Mouse (Mus musculus): ENCODE measurements around the gene Kcnn4.
"Not testable (repeated sequence)": the region's sequence is repeated elsewhere in the genome, so short reads cannot be mapped to it uniquely, and the experiment has no call there.

The Kcnn4 gene

GRCm38 (mm10) chr7:24394054-24394453, 24.0 kb downstream of the Kcnn4 start:
- no peak for DNase-seq

DNA sequence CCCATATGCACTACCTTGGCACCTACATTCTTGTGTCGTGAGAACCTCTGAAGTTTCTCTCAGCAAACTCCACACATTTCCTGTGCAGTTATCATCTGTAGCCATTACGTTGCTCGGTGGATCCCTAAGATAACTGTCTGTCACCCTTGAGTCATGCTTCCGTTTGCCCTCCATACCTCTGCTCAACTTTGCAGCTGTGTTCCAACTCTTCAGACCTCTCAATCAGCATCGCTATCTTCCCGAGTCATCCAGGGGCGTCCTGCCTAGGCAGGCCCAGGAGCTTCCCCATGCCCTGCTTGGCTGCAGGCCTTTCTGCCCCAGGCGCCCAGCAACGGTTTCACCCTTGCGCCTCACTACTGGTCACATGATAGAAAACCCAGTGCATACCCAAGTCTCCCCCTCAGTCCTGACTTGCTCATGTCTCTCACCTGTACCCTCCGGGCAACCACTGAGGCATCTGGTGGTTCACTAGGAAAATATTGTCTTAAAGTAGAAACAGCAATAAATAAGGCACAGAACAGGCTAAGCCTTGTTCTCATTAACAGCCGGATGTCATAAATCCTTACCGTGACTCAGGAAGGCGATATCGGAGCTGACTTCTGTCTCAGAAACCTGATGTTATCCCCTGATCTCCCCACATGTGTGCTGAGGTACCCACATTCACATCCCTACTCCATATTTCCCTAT, 24.6 kb downstream of the Kcnn4 start:
- no peak for DNase-seq

GRCm38 (mm10) chr7:24396832-24397231, 26.8 kb downstream of the Kcnn4 start:
- no peak for DNase-seq

- peak; percentile 49 for DNase-seq
These were observed 28.4 kb downstream of the Kcnn4 start for GRCm38 (mm10) chr7:24398364-24398913.

GRCm38 (mm10) chr7:24399256-24400081, 29.4 kb downstream of the Kcnn4 start, which contains the start of gene Smg9:
Smg9 (plus strand) TSS chr7:24399619.
- peak; percentile 99 for DNase-seq

- no peak for DNase-seq
These were observed 30.0 kb downstream of the Kcnn4 start for GRCm38 (mm10) chr7:24400082-24400452.

DNA sequence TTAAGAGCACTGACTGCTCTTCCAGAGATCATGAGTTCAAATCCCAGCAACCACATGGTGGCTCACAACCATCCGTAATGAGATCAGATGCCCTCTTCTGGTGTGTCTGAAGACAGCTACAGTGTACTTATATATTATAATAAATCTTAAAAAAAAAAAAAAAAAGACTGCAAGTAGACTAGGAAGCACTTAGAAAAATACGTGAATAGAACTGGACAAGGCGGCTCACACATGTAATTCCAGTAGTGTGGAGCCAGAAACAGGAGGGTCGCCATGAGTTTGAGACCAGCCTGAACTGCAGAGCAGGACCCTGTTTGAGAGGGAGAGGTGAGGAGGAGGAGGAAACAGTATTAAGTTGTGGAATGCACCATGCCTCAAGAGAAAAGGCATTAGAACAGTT, 30.4 kb downstream of the Kcnn4 start:
- not testable (repeated sequence) for DNase-seq

DNA sequence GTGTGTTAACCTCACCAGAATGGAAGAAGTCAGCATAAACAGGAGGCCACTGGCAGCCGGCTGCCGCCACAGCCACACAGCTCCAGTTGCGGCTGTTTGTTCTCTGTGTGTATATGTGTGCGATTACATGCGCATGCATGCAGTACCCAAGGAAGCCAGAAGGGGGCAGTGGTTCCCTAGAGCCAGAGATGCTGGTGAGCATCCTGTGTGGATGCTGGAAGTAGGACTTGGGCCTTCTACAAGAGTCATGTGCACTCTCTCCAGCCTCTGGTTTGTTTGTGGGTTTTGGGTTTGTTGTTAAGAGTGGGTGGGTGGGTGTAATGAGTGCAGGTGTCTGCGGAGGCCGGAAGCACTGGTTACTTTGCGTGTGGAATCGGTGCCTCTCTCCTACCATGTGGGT, 32.8 kb downstream of the Kcnn4 start:
- no peak for DNase-seq

- peak; percentile 53 for DNase-seq
These were observed 35.6 kb downstream of the Kcnn4 start for GRCm38 (mm10) chr7:24405649-24406048.

DNA sequence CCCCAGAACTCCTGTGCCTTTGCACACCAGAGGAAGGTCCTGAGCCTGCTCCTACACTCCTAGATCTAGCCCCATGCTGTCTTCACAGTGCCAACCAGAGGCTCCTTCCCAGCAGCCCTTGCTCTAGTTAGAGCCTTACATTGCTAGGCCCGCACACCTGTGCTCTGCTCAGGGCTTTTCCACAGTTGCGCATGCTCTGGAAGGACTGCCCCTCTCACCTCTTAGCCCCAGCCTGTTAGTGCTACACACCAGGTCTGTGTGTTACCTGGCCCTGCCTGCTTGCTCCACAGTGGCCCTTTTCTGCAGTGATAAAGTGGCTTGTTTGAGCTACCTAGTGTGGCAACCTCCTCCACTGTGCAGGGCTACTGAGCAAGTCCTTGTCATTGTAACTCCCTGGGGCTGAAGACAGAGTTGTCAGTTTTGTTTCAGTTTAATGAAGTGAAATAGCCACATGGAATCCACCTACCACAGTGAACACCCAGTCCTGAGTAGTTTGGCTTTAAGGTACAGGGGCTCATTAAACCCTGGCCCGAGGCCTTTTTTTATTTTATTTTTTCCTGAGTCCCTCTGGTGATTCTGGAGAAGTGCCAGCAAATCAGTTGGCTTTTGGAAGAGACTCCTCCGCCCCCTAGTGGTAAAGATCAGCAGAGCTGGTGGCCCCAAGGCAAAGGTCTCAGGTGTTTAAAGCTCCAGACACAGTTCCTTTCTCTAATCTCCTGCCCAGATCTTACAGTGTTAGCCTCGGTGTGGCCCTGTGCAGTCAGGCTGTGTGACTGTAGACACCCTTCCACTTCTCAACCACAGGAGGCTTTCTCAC, 36.7 kb downstream of the Kcnn4 start:
- DNase-seq = peak; percentile 81

GRCm38 (mm10) chr7:24408186-24408585, 38.1 kb downstream of the Kcnn4 start:
- peak; percentile 53 for DNase-seq

- no peak for DNase-seq
These were observed 40.1 kb downstream of the Kcnn4 start for GRCm38 (mm10) chr7:24410123-24410522.

DNA sequence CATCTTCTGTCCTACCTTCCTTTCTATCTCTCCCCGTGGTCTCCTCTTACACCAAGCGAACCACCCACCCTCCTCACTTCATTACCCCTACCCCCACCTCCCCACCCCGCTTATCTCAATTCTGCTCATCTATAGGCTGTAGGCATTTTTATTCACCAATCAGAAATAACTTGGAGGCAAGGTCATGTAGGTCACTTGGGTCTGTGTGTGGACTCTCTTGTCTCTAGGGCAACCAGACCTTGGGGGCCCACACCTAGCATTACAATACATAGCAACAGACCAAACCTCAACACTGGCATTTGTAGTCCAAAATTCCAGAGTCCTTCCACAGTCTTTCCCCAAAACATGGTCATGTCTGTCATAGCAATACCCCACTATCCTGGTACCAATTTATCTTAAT, 40.8 kb downstream of the Kcnn4 start:
- no peak for DNase-seq

DNA sequence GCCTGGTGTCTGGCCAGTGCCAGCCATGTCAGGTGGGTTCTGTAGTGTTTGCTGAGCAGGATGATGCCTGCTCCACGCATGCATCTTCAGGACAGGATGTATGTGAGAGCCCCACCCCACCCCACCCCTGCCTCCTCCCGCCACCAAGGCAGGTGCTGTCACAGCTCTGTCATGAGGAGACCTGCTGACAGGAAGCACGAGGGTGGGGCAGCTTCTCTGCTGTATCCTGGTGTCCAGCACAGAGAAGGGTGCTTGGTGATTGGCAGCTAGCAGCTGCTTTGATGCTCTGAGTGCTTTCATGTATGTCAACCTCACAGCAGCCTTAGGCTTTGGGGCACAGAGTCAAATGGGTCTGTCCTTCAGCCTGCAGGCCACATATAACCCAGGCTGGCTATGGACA, 43.6 kb downstream of the Kcnn4 start:
- no peak for DNase-seq

DNA sequence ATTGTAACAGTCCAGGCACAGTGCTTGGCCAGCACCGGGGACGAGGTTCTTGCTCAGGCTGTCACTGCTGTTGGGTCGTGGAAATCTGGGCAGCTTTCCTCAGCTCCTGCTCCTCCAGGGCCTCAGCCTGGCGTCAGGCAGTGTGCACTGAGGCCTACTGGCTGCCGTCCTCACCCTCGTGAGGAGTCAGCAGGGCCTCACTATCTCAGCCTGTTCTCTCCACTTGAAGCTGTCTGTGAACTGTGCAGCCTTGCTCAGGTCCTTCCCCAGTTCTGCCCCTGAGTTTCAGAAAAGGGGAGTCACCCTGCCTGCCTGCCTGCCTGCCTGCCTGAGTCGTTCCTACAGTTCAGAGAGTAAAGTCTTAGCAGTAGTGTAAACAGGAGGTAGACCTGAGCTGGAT, 45.2 kb downstream of the Kcnn4 start:
- no peak for DNase-seq

- DNase-seq = no peak
These were observed 49.5 kb downstream of the Kcnn4 start for GRCm38 (mm10) chr7:24419579-24419978.

GRCm38 (mm10) chr7:24421648-24422047, 51.6 kb downstream of the Kcnn4 start:
- DNase-seq = no peak

- peak; percentile 72 for DNase-seq
These were observed 52.2 kb downstream of the Kcnn4 start for GRCm38 (mm10) chr7:24422251-24422650.

DNA sequence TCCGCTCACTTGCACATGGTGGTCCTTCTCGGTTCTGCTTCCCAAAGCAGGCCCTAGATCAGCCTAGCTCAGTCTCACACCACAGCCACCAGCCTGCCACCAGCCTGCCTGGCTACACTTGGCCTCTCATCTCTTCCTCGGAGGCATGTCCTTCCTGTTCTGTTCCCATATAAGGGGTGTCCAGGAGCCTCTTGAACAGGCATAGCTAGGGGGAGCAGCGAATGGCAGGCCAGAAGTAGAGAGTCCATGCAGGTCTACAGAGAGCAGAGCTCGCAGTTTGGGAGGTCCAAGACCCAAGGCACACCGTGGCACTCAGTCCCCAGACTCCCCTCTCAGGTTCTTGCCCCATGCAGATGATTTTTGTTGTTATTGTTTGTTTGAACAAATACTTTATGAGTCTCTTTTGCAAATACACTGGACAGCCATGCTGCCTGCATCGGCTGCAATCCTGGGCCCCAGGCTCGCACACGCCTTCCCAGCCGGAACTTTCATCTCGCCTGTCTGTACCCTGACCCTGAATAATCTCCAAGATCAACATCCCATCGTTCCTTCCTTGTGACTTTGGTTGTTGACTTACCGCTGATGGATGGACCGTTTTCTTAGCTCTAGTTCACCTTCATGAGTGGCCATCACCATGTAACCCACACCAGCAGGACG, 53.2 kb downstream of the Kcnn4 start:
- DNase-seq = no peak

DNA sequence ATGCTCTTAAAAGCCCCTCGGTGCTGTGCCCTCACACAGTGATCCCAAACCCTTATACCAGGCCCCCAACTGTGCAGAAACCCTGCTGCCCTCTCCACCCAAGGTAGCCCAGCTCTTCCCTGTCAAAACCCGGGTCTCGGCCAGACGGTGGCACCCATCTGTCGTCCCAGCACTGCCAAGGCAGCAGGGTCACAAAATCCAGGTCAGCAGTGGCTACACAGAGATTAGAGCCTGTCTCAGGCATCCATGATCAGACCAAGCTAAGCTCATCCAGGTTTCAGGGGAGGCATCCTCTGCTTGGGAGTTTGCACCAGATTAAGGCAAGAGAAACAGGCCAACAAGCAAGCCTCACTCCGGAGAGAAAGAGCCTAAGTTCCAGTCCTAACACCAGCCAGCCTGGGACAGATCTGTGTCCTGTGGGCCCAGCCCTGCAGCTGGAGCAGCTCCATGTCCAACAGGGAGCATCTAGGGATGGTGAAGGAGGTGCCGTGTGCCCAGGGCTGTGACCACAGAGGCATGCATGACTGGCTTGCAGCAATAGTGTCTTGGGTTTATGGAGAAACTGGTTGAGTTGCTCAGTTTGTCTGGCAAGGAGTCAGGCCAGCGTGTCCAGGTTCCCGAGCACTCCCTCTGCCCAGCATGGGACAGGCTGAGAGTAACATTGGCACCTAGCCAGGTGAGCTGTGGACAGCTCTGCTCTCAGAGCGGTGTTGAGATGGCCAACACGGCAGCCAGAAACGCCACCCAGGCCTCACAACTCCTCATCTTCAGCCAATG, 54.1 kb downstream of the Kcnn4 start:
- peak; percentile 90 for DNase-seq

DNA sequence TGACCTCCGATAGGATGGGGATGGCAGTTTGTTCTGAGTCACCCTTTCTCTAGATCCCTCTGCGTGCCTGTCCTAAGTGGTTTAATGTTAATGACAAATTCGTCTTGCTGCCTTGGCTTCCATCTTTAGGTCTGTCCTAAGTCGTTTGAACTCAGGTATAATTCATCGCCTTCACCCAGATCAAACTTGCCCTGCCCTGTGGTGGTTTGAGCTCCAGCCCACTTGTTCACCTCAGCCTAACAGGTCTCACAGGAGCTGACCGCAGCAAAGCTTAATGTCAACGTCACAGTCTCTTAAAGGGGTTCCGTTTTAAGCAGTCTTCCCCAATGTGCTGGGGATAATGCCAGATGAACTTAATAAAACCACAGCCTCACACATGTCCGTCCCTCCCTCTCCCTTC, 55.9 kb downstream of the Kcnn4 start:
- DNase-seq = peak; percentile 28

DNA sequence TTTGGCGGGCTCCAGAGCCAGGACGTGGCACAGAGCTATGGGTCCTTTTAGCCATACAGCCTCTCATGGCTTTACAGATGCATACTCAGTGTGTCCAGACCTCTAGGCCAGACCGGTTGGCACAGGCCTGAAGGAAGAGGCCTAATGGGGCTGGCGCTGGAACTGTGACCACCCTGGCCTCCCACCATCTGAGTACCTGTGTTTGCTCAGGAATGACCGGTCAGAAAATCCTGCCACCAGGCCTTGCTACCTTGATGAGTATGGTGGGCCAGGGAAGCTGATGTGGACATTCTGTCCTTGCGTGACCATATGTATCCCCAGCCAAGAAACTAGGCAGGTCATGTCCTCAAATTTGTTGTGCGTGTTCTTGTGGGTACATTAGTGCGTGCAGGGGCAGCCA, 57.1 kb downstream of the Kcnn4 start:
- DNase-seq = peak; percentile 49
